Mouse (Mus musculus) embryonic facial prominence, embryonic 11.5 days (tissue): Measurements from ENCODE around the gene Slco2b1. TPM values are rescaled to one million over a fixed set of nuclear protein-coding genes. Genes with fewer than 3 reads are reported as not detected.

ENCODE experiments used
- ATAC-seq: fragments of 200-750 bp; cut with Nextera tagmentation; replicated peaks from 2 replicates; pipeline ENCODE4 v1.8.0; 2017; ENCODE audit warnings: low read depth; ENCODE audit not compliant: insufficient number of reproducible peaks, low FRiP score, low TSS enrichment
- DNase-seq: peaks from one replicate; pipeline ENCODE4 v3.0.0-alpha.2; 2015; ENCODE audit warnings: low spot score
- H3K27ac ChIP-seq: fragments of 300-500 bp; sonication (generic); replicated peaks from 2 replicates; pipeline ENCODE4 v1.5.1; 2014; ENCODE audit warnings: mild to moderate bottlenecking, low read depth, low read length, control low read depth
- H3K27me3 ChIP-seq: fragments of 300-500 bp; sonication (generic); 2 replicates; pipeline ENCODE4 v1.6.1; 2014; ENCODE audit warnings: mild to moderate bottlenecking, low read length, moderate library complexity, mixed read lengths; ENCODE audit not compliant: control insufficient read depth, insufficient read depth
- H3K36me3 ChIP-seq: fragments of 300-500 bp; sonication (generic); replicated peaks from 2 replicates; pipeline ENCODE4 v1.6.1; 2014; ENCODE audit warnings: low read depth, mild to moderate bottlenecking, low read length, moderate library complexity, mixed read lengths; ENCODE audit not compliant: control insufficient read depth, insufficient read depth
- H3K4me1 ChIP-seq: fragments of 300-500 bp; sonication (generic); 2 replicates; pipeline ENCODE4 v1.6.1; 2014; ENCODE audit warnings: low read length, mixed read lengths; ENCODE audit not compliant: control insufficient read depth, insufficient read depth
- H3K4me2 ChIP-seq: fragments of 300-500 bp; sonication (generic); 2 replicates; pipeline ENCODE4 v1.6.1; 2014; ENCODE audit warnings: low read depth, mild to moderate bottlenecking, control low read depth, low read length, moderate library complexity
- H3K4me3 ChIP-seq: fragments of 300-500 bp; sonication (generic); 2 replicates; pipeline ENCODE4 v1.5.1; 2014; ENCODE audit warnings: low read depth, low read length, control low read depth
- H3K9ac ChIP-seq: fragments of 300-500 bp; sonication (generic); replicated peaks from 2 replicates; pipeline ENCODE4 v1.6.1; 2014; ENCODE audit warnings: mild to moderate bottlenecking, control low read depth, low read length
- H3K9me3 ChIP-seq: fragments of 300-500 bp; sonication (generic); replicated peaks from 2 replicates; pipeline ENCODE4 v1.6.1; 2016; ENCODE audit warnings: mild to moderate bottlenecking, low read length, inconsistent platforms, mixed read lengths; ENCODE audit not compliant: control insufficient read depth
- WGBS: fragments of 180-500 bp; shearing (Covaris S2); extraction: QIAGEN DNeasy Blood & Tissue Kit; methylation state at CpG from one replicate; pipeline ENCODE4 v1.1.7; 2014; 5-methylcytosine and 5-hydroxymethylcytosine counted together
- polyA plus RNA-seq: library from polyadenylated mRNA; unstranded; fragments of >200 nt; fragmentation: Nextera tagmentation; extraction: Ambion mirVana; gene quantifications from 2 replicates; pipeline ENCODE4 v1.2.1, GENCODE M21; 2014

Gene Slco2b1
- polyA plus RNA-seq, 1 experiment from 2014 or later, result 1.4 TPM

- ATAC-seq (no peak), DNase-seq (no peak)
- H3K27ac ChIP-seq, result no peak overlapping the region
- H3K27me3 ChIP-seq, result no peaks in the 10 kb centered on the region
- H3K36me3 ChIP-seq, result no peaks in the 10 kb centered on the region
- no peak overlapping the region for H3K9ac ChIP-seq
- no peaks in the 10 kb centered on the region for H3K4me1 ChIP-seq
- H3K4me2 ChIP-seq, result no peak overlapping the region
- H3K4me3 ChIP-seq, result no peak overlapping the region
- WGBS, result 31% methylated on average over 3 of the region's 3 CpGs
- no peaks in the 10 kb centered on the region for H3K9me3 ChIP-seq
These were observed 18.7 kb downstream of the Slco2b1 start for GRCm38 (mm10) chr7:99692396-99692795.

DNA sequence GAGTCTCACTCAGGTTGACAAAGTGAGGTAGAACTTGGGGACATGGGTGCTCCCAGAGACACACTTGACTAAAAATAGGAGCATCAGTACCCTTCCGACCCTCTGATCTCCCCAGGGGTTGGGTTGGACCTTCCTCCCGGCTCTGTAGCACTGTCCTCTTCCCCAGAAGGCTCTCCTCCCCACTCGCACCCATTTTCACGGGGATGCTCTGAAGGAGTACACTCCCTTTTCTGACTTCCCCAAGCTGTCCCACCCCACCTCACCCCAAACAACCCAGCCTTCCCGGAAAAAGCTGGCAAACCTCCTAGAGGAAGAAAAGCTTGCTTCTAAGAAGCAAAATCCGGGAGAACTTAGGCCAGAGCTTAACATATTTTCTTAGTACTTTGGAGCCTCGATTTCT is 20.3 kb downstream of the Slco2b1 start:
- H3K27ac ChIP-seq, result no peak overlapping the region
- no peak overlapping the region for H3K4me3 ChIP-seq
- no peak for DNase-seq
- H3K4me1 ChIP-seq, result no peaks in the 10 kb centered on the region
- no peak for ATAC-seq
- no peaks in the 10 kb centered on the region for H3K27me3 ChIP-seq
- no peaks in the 10 kb centered on the region for H3K36me3 ChIP-seq
- H3K9ac ChIP-seq, result no peak overlapping the region
- WGBS, result 75% methylated on average over 7 of the region's 7 CpGs
- no peaks in the 10 kb centered on the region for H3K9me3 ChIP-seq
- no peak overlapping the region for H3K4me2 ChIP-seq

DNA sequence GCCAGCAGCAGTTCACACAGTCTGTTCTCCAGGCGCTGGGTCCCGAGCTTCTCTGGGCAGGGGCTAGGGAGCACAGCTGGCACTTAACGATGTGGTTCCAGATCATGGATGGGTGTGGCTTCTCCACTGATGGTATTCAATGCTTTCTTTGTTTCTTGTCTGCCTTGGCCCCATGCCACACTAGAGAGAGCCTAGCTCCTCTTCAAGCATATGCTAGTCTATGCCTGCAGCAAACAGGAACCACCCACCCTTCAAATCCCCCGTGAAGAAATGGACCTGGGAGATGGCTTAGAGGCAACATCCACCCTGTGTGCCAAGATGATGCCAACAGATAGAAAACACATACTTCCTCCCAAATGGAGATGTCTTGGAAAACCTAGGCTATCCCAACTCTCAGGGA is 27.1 kb downstream of the Slco2b1 start:
- Histone ChIP-seq H3K4me2 (no peak overlapping the region), H3K27ac (no peak overlapping the region), H3K36me3 (no peaks in the 10 kb centered on the region), H3K4me1 (no peaks in the 10 kb centered on the region), H3K9me3 (no peaks in the 10 kb centered on the region), H3K4me3 (no peak overlapping the region), H3K27me3 (no peaks in the 10 kb centered on the region), H3K9ac (no peak overlapping the region)
- ATAC-seq (no peak), DNase-seq (no peak)
- 47% methylated on average over 4 of the region's 4 CpGs for WGBS

DNA sequence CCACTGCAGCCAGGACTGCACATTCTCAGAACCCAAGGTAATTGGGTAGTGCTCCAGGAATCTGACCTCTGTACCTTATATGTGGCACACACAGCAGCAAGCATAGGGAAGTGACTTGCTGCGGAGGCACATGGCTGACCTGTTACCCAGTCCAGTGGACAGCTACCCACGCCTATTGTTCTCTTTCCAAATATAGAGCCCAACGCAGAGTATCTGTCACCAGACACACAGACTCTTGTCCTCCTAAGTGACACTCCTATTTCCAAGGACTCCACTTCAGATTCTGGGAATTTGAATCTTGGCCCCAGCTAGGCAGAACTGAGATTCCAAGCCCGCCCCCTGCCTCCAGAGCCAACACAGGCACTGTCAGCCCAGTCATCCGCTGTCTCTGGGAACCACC is 30.4 kb downstream of the Slco2b1 start:
- Histone ChIP-seq H3K9ac (no peak overlapping the region), H3K9me3 (no peaks in the 10 kb centered on the region), H3K27ac (no peak overlapping the region), H3K4me1 (no peaks in the 10 kb centered on the region), H3K36me3 (no peaks in the 10 kb centered on the region), H3K27me3 (no peaks in the 10 kb centered on the region), H3K4me2 (no peak overlapping the region), H3K4me3 (no peak overlapping the region)
- ATAC-seq, result no peak
- WGBS, result 70% methylated on average over 5 of the region's 5 CpGs
- no peak for DNase-seq

- H3K27ac ChIP-seq, result no peak overlapping the region
- 74% methylated on average over 3 of the region's 3 CpGs for WGBS
- no peak overlapping the region for H3K4me2 ChIP-seq
- DNase-seq (no peak), ATAC-seq (no peak)
- no peaks in the 10 kb centered on the region for H3K27me3 ChIP-seq
- no peaks in the 10 kb centered on the region for H3K9me3 ChIP-seq
- no peaks in the 10 kb centered on the region for H3K4me1 ChIP-seq
- H3K4me3 ChIP-seq, result no peak overlapping the region
- no peaks in the 10 kb centered on the region for H3K36me3 ChIP-seq
- no peak overlapping the region for H3K9ac ChIP-seq
These were observed 36.2 kb downstream of the Slco2b1 start for GRCm38 (mm10) chr7:99674890-99675289.

DNA sequence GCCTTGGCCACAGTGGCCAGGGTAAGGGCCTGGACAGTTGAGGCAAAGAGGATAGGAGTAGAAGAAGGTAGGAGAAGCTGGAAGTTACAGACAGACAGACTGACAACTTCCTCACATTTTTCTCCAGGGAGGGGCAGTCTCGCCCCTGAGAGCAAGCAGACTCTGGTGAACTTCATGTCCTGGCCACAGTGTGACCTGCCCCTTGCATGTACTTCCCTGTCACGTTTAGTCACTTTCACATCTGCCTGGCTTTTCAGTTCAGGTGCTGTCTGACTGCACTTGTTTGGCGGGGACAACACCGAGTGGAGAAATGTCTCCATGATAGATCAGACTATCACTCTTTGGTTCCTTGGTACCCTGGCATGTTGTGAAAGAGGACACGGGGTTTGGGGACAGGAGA is 36.9 kb downstream of the Slco2b1 start:
- no peak for ATAC-seq
- H3K4me2 ChIP-seq, result no peak overlapping the region
- H3K36me3 ChIP-seq, result no peaks in the 10 kb centered on the region
- no peak overlapping the region for H3K4me3 ChIP-seq
- H3K27ac ChIP-seq, result no peak overlapping the region
- no peaks in the 10 kb centered on the region for H3K9me3 ChIP-seq
- no peaks in the 10 kb centered on the region for H3K27me3 ChIP-seq
- H3K9ac ChIP-seq, result no peak overlapping the region
- no peak for DNase-seq
- H3K4me1 ChIP-seq, result no peaks in the 10 kb centered on the region
- WGBS, result 77% methylated on average over 5 of the region's 5 CpGs

- Histone ChIP-seq H3K4me2 (no peak overlapping the region), H3K9ac (no peak overlapping the region), H3K4me3 (no peak overlapping the region), H3K27ac (no peak overlapping the region), H3K9me3 (no peaks in the 10 kb centered on the region), H3K36me3 (no peaks in the 10 kb centered on the region), H3K27me3 (no peaks in the 10 kb centered on the region), H3K4me1 (no peaks in the 10 kb centered on the region)
- WGBS, result 84% methylated on average over 8 of the region's 8 CpGs
- ATAC-seq, result no peak
- no peak for DNase-seq
These were observed 38.0 kb downstream of the Slco2b1 start for GRCm38 (mm10) chr7:99673188-99673587.

- no peaks in the 10 kb centered on the region for H3K9me3 ChIP-seq
- H3K4me1 ChIP-seq, result no peaks in the 10 kb centered on the region
- ATAC-seq (no peak), DNase-seq (no peak)
- no peak overlapping the region for H3K4me3 ChIP-seq
- no peaks in the 10 kb centered on the region for H3K27me3 ChIP-seq
- no peak overlapping the region for H3K9ac ChIP-seq
- WGBS, result 80% methylated on average over 9 of the region's 9 CpGs
- no peaks in the 10 kb centered on the region for H3K36me3 ChIP-seq
- no peak overlapping the region for H3K27ac ChIP-seq
- H3K4me2 ChIP-seq, result no peak overlapping the region
These were observed 39.4 kb downstream of the Slco2b1 start for GRCm38 (mm10) chr7:99671544-99672435.
